Comparison of ENCODE assay signal across 8 mouse cellular contexts in genomic region chr14:31018860-31019291, GRCm38 (mm10). TPM values are rescaled to one million over a fixed set of nuclear protein-coding genes. Genes with fewer than 3 reads are reported as not detected.
DNase-seq lines count a peak whose midpoint lies in the region; ATAC-seq and TF ChIP-seq lines count a peak whose summit lies in the region.

Gene Pbrm1, plus strand, starts transcription at chr14:31019138.
Gene Gnl3, minus strand, starts transcription at chr14:31019152.

- peaks cover 71% of the 10 kb centered on the region for H3K36me3 ChIP-seq in forebrain, embryonic 10.5 days (replicated peaks)
- H3K36me3 ChIP-seq in heart, embryonic 15.5 days, result peaks cover 48% of the 10 kb centered on the region
- H3K36me3 ChIP-seq in liver, embryonic 14.5 days (replicated peaks; ENCODE audit: control insufficient read depth, insufficient read depth, low read depth), result peaks cover 44% of the 10 kb centered on the region
- H3K36me3 ChIP-seq in neural tube, embryonic 11.5 days (ENCODE audit: control insufficient read depth, insufficient read depth, low read length), result peaks cover 14% of the 10 kb centered on the region
- H3K36me3 ChIP-seq in stomach, postnatal 0 days (ENCODE audit: control insufficient read depth, insufficient read depth, low read length), result peaks cover 17% of the 10 kb centered on the region

- H3K9me3 ChIP-seq in forebrain, embryonic 10.5 days, result no peaks in the 10 kb centered on the region
- H3K9me3 ChIP-seq in heart, embryonic 15.5 days (replicated peaks), result no peaks in the 10 kb centered on the region
- no peaks in the 10 kb centered on the region for H3K9me3 ChIP-seq in liver, embryonic 14.5 days (ENCODE audit: control insufficient read depth, low read length)
- no peaks in the 10 kb centered on the region for H3K9me3 ChIP-seq in neural tube, embryonic 11.5 days (ENCODE audit: control insufficient read depth, low read length)
- H3K9me3 ChIP-seq in stomach, postnatal 0 days (ENCODE audit: control insufficient read depth, low read length), result no peaks in the 10 kb centered on the region

- WGBS in forebrain, embryonic 10.5 days, result under 1% methylated on average over 52 of the region's 53 CpGs
- WGBS in heart, embryonic 15.5 days, result under 1% methylated on average over 47 of the region's 53 CpGs
- WGBS in liver, embryonic 14.5 days (ENCODE audit: insufficient replicate concordance), result under 1% methylated on average over 39 of the region's 53 CpGs
- WGBS in neural tube, embryonic 11.5 days, result under 1% methylated on average over 41 of the region's 53 CpGs
- WGBS in stomach, postnatal 0 days, result under 1% methylated on average over 42 of the region's 53 CpGs

- no peak for TF ChIP-seq EP300 in liver, embryonic 14.5 days (IDR thresholded peaks at IDR 0.05; ENCODE audit: low read depth)
- no peak for TF ChIP-seq EP300 in stomach, postnatal 0 days (optimal IDR thresholded peaks at IDR 0.05)

- peak within 1 kb of the TSS; percentile 99 for H3K27ac ChIP-seq in forebrain, embryonic 10.5 days
- peak within 1 kb of the TSS; percentile 98 for H3K27ac ChIP-seq in heart, embryonic 15.5 days
- peak within 1 kb of the TSS; percentile 90 for H3K27ac ChIP-seq in liver, embryonic 14.5 days
- H3K27ac ChIP-seq in neural tube, embryonic 11.5 days (ENCODE audit: low read depth, low read length), result peak within 1 kb of the TSS; percentile 99
- H3K27ac ChIP-seq in stomach, postnatal 0 days (replicated peaks), result peak within 1 kb of the TSS; percentile 99

- peak; percentile 64 for ATAC-seq in CD4-positive, CD25-positive, alpha-beta regulatory T cell, adult 4 months
- ATAC-seq in heart, embryonic 15.5 days (replicated peaks; ENCODE audit: insufficient number of reproducible peaks, insufficient read depth, low FRiP score, low read depth), result peak; percentile 92
- peak; percentile 88 for ATAC-seq in liver, embryonic 14.5 days (ENCODE audit: insufficient read depth)
- ATAC-seq in neural tube, embryonic 11.5 days (ENCODE audit: insufficient read depth, low FRiP score, low TSS enrichment), result peak; percentile 91
- ATAC-seq in stomach, postnatal 0 days (ENCODE audit: low FRiP score, low TSS enrichment), result peak; percentile 93

- peak; percentile 90 for DNase-seq in c-Kit-negative CD71-positive TER-119-positive erythroid progenitor cells, embryonic 14.5 days (ENCODE audit: low read depth, low spot score)
- peak; percentile 97 for DNase-seq in forebrain, embryonic 10.5 days (ENCODE audit: extremely low spot score, low spot score)
- peak; percentile 98 to 99 for DNase-seq in kidney, postnatal 25 days
- peak; percentile 92 to 93 (median 92) for DNase-seq in liver, embryonic 14.5 days (ENCODE audit: low read depth in 3 of 3, low spot score in 3 of 3)
- DNase-seq in neural tube, embryonic 11.5 days (ENCODE audit: low spot score), result peak; percentile 97
- DNase-seq in stomach, postnatal 0 days (ENCODE audit: low spot score), result peak; percentile 97

- H3K27me3 ChIP-seq in forebrain, embryonic 10.5 days (ENCODE audit: poor library complexity, severe bottlenecking), result no peaks in the 10 kb centered on the region
- no peaks in the 10 kb centered on the region for H3K27me3 ChIP-seq in heart, embryonic 15.5 days
- H3K27me3 ChIP-seq in liver, embryonic 14.5 days (ENCODE audit: control insufficient read depth, insufficient read depth, low read length), result no peaks in the 10 kb centered on the region
- H3K27me3 ChIP-seq in neural tube, embryonic 11.5 days (ENCODE audit: control insufficient read depth, insufficient read depth, low read length), result no peaks in the 10 kb centered on the region
- H3K27me3 ChIP-seq in stomach, postnatal 0 days (ENCODE audit: control insufficient read depth, insufficient read depth, low read length), result no peaks in the 10 kb centered on the region

- H3K4me2 ChIP-seq in heart, embryonic 15.5 days, result peak within 1 kb of the TSS; percentile 77
- peak within 1 kb of the TSS; percentile 85 for H3K4me2 ChIP-seq in liver, embryonic 14.5 days (ENCODE audit: low read depth)
- peak within 1 kb of the TSS; percentile 61 for H3K4me2 ChIP-seq in neural tube, embryonic 11.5 days (ENCODE audit: low read depth)
- peak within 1 kb of the TSS; percentile 52 for H3K4me2 ChIP-seq in stomach, postnatal 0 days (replicated peaks; ENCODE audit: low read depth)

- H3K9ac ChIP-seq in heart, embryonic 15.5 days, result peak within 1 kb of the TSS; percentile 97
- peak within 1 kb of the TSS; percentile 94 for H3K9ac ChIP-seq in liver, embryonic 14.5 days (replicated peaks)
- peak within 1 kb of the TSS; percentile 96 for H3K9ac ChIP-seq in neural tube, embryonic 11.5 days (ENCODE audit: low read length)
- H3K9ac ChIP-seq in stomach, postnatal 0 days (ENCODE audit: low read length), result peak within 1 kb of the TSS; percentile 94

- H3K4me3 ChIP-seq in forebrain, embryonic 10.5 days, result peak within 1 kb of the TSS; percentile 82
- H3K4me3 ChIP-seq in heart, embryonic 15.5 days, result peak within 1 kb of the TSS; percentile 79
- peak within 1 kb of the TSS; percentile 87 to 89 for H3K4me3 ChIP-seq in liver, embryonic 14.5 days (ENCODE audit: insufficient read depth in 1 of 2, low read depth in 2 of 2, low read length in 2 of 2)
- peak within 1 kb of the TSS; percentile 73 for H3K4me3 ChIP-seq in neural tube, embryonic 11.5 days (ENCODE audit: low read depth, low read length)
- H3K4me3 ChIP-seq in stomach, postnatal 0 days (ENCODE audit: low read depth, low read length), result peak within 1 kb of the TSS; percentile 60

- peaks cover 35% of the 10 kb centered on the region for H3K4me1 ChIP-seq in forebrain, embryonic 10.5 days
- H3K4me1 ChIP-seq in heart, embryonic 15.5 days (replicated peaks), result peaks cover 18% of the 10 kb centered on the region
- H3K4me1 ChIP-seq in liver, embryonic 14.5 days (replicated peaks; ENCODE audit: control insufficient read depth in 2 of 2, insufficient read depth in 2 of 2, low read length in 1 of 2), result peaks cover 23 to 26% of the 10 kb centered on the region in 2 experiments
- peaks cover 14% of the 10 kb centered on the region for H3K4me1 ChIP-seq in neural tube, embryonic 11.5 days (ENCODE audit: control insufficient read depth, insufficient read depth, low read length)
- no peaks in the 10 kb centered on the region for H3K4me1 ChIP-seq in stomach, postnatal 0 days (replicated peaks; ENCODE audit: control insufficient read depth, insufficient read depth)

- TF ChIP-seq CTCF in liver, embryonic 14.5 days (IDR thresholded peaks at IDR 0.05; ENCODE audit: low read depth), result peak; percentile 63
- peak; percentile 48 for TF ChIP-seq CTCF in stomach, postnatal 0 days (IDR thresholded peaks at IDR 0.05; ENCODE audit: low read depth)

RNA-seq across cellular contexts. Expression of gene Pbrm1, which starts in this region (rescaled TPM):
- polyA plus RNA-seq in CD4-positive, CD25-positive, alpha-beta regulatory T cell, adult 4 months (2017; shearing (Covaris generic)), result 10 to 100 TPM; 40.1 to 46.0 TPM
- polyA plus RNA-seq in forebrain, embryonic 10.5 days (2016; fragmentation: Nextera tagmentation; extraction: Ambion mirVana), result 144 TPM in 2 replicates
- 91.4 and 101 TPM in 2 replicates for polyA plus RNA-seq in heart, embryonic 15.5 days (2015; fragmentation: Nextera tagmentation; extraction: Ambion mirVana)
- 7.2 and 10.3 TPM in 2 replicates for polyA plus RNA-seq in liver, embryonic 14.5 days (2012; rRNA removed)
- polyA plus RNA-seq in liver, embryonic 14.5 days (2014; fragmentation: Nextera tagmentation; extraction: Ambion mirVana), result 35.3 and 36.9 TPM in 2 replicates
- polyA plus RNA-seq in neural tube, embryonic 11.5 days (2014; fragmentation: Nextera tagmentation; extraction: Ambion mirVana), result 120 and 122 TPM in 2 replicates
- 47.8 and 47.9 TPM in 2 replicates for polyA plus RNA-seq in stomach, postnatal 0 days (2015; fragmentation: Nextera tagmentation; extraction: Ambion mirVana)

RNA-seq across cellular contexts. Expression of gene Gnl3, which starts in this region (rescaled TPM):
- 10 to 100 TPM; 77.0 to 78.1 TPM for polyA plus RNA-seq in CD4-positive, CD25-positive, alpha-beta regulatory T cell, adult 4 months (2017; shearing (Covaris generic))
- 133 and 152 TPM in 2 replicates for polyA plus RNA-seq in forebrain, embryonic 10.5 days (2016; fragmentation: Nextera tagmentation; extraction: Ambion mirVana)
- polyA plus RNA-seq in heart, embryonic 15.5 days (2015; fragmentation: Nextera tagmentation; extraction: Ambion mirVana), result 54.2 and 55.1 TPM in 2 replicates
- polyA plus RNA-seq in liver, embryonic 14.5 days (2012; rRNA removed), result 50.2 and 88.0 TPM in 2 replicates
- polyA plus RNA-seq in liver, embryonic 14.5 days (2014; fragmentation: Nextera tagmentation; extraction: Ambion mirVana), result 90.8 and 91.8 TPM in 2 replicates
- 101 and 107 TPM in 2 replicates for polyA plus RNA-seq in neural tube, embryonic 11.5 days (2014; fragmentation: Nextera tagmentation; extraction: Ambion mirVana)
- polyA plus RNA-seq in stomach, postnatal 0 days (2015; fragmentation: Nextera tagmentation; extraction: Ambion mirVana), result 58.0 and 70.7 TPM in 2 replicates

Comparison
In these comparisons a context has a peak if more than half of its experiments do, and no peak if none do; other contexts are left out.
1. Peak in every context shown above with its lines: DNase-seq, ATAC-seq, H3K4me3 ChIP-seq and H3K27ac ChIP-seq.